Mouse (Mus musculus): ENCODE measurements at regions not wholly inside any gene's neighbourhood (a gene's known extent, or its start where the extent isn't known, plus 50 kb on each side); places are given as distances from the start of the nearest gene placed in this dataset.
A peak's percentile ranks its signal among the peaks of the same experiment; 100 is the strongest.

- Histone ChIP-seq H3K36me3 (ENCODE audit: insufficient read depth) (no peaks in the 10 kb centered on the region), H3K27me3 (ENCODE audit: insufficient read depth, low read length) (no peaks in the 10 kb centered on the region), H3K4me2 (ENCODE audit: low read depth) (peak overlapping the region; percentile 34), H3K27ac (ENCODE audit: low read depth, low read length) (peak overlapping the region; percentile 82), H3K9ac (0 out of 2 replicates have a peak overlapping the region, but pooled peaks have one; percentile 25), H3K4me1 (ENCODE audit: insufficient read depth) (no peaks in the 10 kb centered on the region), H3K9me3 (ENCODE audit: low read length) (no peaks in the 10 kb centered on the region), H3K4me3 (ENCODE audit: low read depth, low read length) (peak overlapping the region; percentile 14; the same call in 1 of the 2 replicates)
- ATAC-seq (peak; percentile 85), DNase-seq (peak; percentile 56)
- 33% methylated on average over 16 of the region's 16 CpGs for WGBS
- TF ChIP-seq CTCF (IDR thresholded peaks at IDR 0.05; ENCODE audit: low read depth), result peak; percentile 59
Measured at GRCm38 (mm10) chrX:166661043-166661718, 75.7 kb upstream of the Egfl6 start.

DNA sequence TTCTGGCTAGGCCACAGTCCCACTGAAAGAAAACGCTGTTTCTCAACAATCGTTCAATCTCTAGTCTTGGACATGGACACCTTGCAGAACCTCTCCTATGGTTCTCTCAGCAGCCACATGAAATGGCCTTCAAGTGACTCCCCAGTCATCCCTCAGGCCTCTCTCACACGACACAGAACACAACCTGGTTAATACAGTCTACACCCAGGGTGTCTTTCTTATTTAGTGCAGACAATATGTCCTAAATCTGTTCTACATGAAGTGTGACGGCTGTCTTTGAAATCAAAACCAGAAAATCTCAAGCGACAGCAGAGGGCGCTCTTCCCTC lies 75.2 kb upstream of the Egfl6 start:
- DNase-seq (peak; percentile 88), ATAC-seq (no peak; the same call in 1 of the 2 replicates)
- no peak overlapping the region; the same call in 1 of the 2 replicates for H3K27ac ChIP-seq (ENCODE audit: low read depth, low read length)
- H3K4me1 ChIP-seq (ENCODE audit: insufficient read depth), result no peaks in the 10 kb centered on the region
- TF ChIP-seq CTCF (IDR thresholded peaks at IDR 0.05; ENCODE audit: low read depth), result peak; percentile 78; the same call in 1 of the 2 replicates
- 35% methylated on average over 6 of the region's 6 CpGs for WGBS
- no peaks in the 10 kb centered on the region for H3K27me3 ChIP-seq (ENCODE audit: insufficient read depth, low read length)
- no peaks in the 10 kb centered on the region for H3K36me3 ChIP-seq (ENCODE audit: insufficient read depth)
- H3K9ac ChIP-seq, result no peak overlapping the region
- H3K4me2 ChIP-seq (ENCODE audit: low read depth), result no peak overlapping the region
- H3K9me3 ChIP-seq (ENCODE audit: low read length), result no peaks in the 10 kb centered on the region
- no peak overlapping the region for H3K4me3 ChIP-seq (ENCODE audit: low read depth, low read length)

DNA sequence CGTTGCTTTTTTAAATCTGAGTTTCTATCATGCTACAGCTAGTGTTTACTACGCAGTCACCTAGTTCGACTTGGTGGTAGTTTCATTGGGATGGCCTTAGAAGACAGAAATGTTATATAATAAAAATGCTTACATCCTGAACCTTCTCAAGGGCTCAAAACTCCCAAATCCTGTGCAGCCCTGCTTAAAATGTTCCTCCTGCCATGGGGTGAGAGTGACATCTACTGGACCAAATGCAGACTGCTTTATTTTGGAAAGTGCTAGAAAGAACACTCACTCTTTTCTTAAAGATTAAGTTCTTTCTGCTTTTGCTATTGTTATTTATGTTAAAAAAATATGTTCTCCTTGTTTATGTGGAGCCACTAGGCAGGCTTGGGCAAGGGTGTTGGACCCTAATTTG lies 66.9 kb upstream of the Egfl6 start:
- Histone ChIP-seq H3K4me1 (ENCODE audit: insufficient read depth) (no peaks in the 10 kb centered on the region), H3K36me3 (ENCODE audit: insufficient read depth) (no peaks in the 10 kb centered on the region), H3K9ac (no peak overlapping the region), H3K4me3 (ENCODE audit: low read depth, low read length) (no peak overlapping the region), H3K27me3 (ENCODE audit: insufficient read depth, low read length) (no peaks in the 10 kb centered on the region), H3K4me2 (ENCODE audit: low read depth) (no peak overlapping the region), H3K9me3 (ENCODE audit: low read length) (no peaks in the 10 kb centered on the region), H3K27ac (ENCODE audit: low read depth, low read length) (no peak overlapping the region)
- TF ChIP-seq CTCF (IDR thresholded peaks at IDR 0.05; ENCODE audit: low read depth), result peak; percentile 82
- 67% methylated on average over 3 of the region's 3 CpGs for WGBS
- ATAC-seq (peak; percentile 59; the same call in 1 of the 2 replicates), DNase-seq (peak; percentile 74)

- Histone ChIP-seq H3K27me3 (ENCODE audit: insufficient read depth, low read length) (no peaks in the 10 kb centered on the region), H3K4me2 (ENCODE audit: low read depth) (no peak overlapping the region), H3K9me3 (ENCODE audit: low read length) (no peaks in the 10 kb centered on the region), H3K27ac (ENCODE audit: low read depth, low read length) (no peak overlapping the region), H3K36me3 (ENCODE audit: insufficient read depth) (no peaks in the 10 kb centered on the region), H3K9ac (no peak overlapping the region), H3K4me3 (ENCODE audit: low read depth, low read length) (no peak overlapping the region), H3K4me1 (ENCODE audit: insufficient read depth) (no peaks in the 10 kb centered on the region)
- TF ChIP-seq CTCF (IDR thresholded peaks at IDR 0.05; ENCODE audit: low read depth), result no peak
- ATAC-seq (peak; percentile 92), DNase-seq (no peak)
- WGBS, result 59% methylated on average over 7 of the region's 7 CpGs
Measured at GRCm38 (mm10) chrX:166645713-166646112, 60.2 kb upstream of the Egfl6 start.

DNA sequence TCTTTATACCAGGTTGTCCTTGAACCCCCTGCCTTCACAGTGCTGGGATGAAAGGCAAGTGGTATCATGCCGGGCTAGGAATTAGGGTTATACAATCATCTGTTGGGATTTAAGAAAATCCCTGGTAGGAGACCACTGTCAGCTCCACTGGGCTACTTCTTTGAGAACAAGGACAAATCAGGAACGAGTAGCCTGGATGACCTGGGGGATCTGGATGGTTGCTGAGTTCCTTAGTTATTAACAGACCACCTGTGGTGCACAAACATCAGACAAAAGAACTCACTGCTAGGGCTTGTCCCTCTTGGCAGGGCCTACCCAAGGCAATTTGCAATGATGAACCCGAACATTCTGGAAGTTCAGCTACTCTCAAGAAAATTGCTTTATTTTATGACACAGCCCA lies 55.7 kb upstream of the Egfl6 start:
- WGBS, result 39% methylated on average over 3 of the region's 3 CpGs
- H3K36me3 ChIP-seq (ENCODE audit: insufficient read depth), result no peaks in the 10 kb centered on the region
- H3K9me3 ChIP-seq (ENCODE audit: low read length), result no peaks in the 10 kb centered on the region
- H3K27me3 ChIP-seq (ENCODE audit: insufficient read depth, low read length), result no peaks in the 10 kb centered on the region
- ATAC-seq (no peak), DNase-seq (no peak)
- H3K27ac ChIP-seq (ENCODE audit: low read depth, low read length), result no peak overlapping the region
- H3K4me1 ChIP-seq (ENCODE audit: insufficient read depth), result no peaks in the 10 kb centered on the region
- H3K9ac ChIP-seq, result no peak overlapping the region
- no peak for TF ChIP-seq CTCF (IDR thresholded peaks at IDR 0.05; ENCODE audit: low read depth)
- H3K4me2 ChIP-seq (ENCODE audit: low read depth), result no peak overlapping the region
- H3K4me3 ChIP-seq (ENCODE audit: low read depth, low read length), result no peak overlapping the region

GRCm38 (mm10) chrX:166640258-166640657 lies 54.7 kb upstream of the Egfl6 start:
- ATAC-seq (no peak), DNase-seq (no peak)
- Histone ChIP-seq H3K27ac (ENCODE audit: low read depth, low read length) (no peak overlapping the region), H3K36me3 (ENCODE audit: insufficient read depth) (no peaks in the 10 kb centered on the region), H3K27me3 (ENCODE audit: insufficient read depth, low read length) (no peaks in the 10 kb centered on the region), H3K4me3 (ENCODE audit: low read depth, low read length) (no peak overlapping the region), H3K4me2 (ENCODE audit: low read depth) (no peak overlapping the region), H3K9me3 (ENCODE audit: low read length) (no peaks in the 10 kb centered on the region), H3K9ac (no peak overlapping the region), H3K4me1 (ENCODE audit: insufficient read depth) (no peaks in the 10 kb centered on the region)
- 89% methylated on average over 1 of the region's 1 CpGs for WGBS
- TF ChIP-seq CTCF (IDR thresholded peaks at IDR 0.05; ENCODE audit: low read depth), result no peak

Data from forebrain, postnatal 0 days (tissue).